Mouse (Mus musculus) spleen, adult 2 months (tissue): Measurements from ENCODE around the gene Dgcr2.

ENCODE experiments used
- CTCF ChIP-seq: fragments of 200-500 bp; IDR thresholded peaks from 2 replicates; pipeline ENCODE4 v1.5.1; 2011; ENCODE audit warnings: mild to moderate bottlenecking, inconsistent platforms; ENCODE audit not compliant: insufficient read depth, insufficient read length, insufficient replicate concordance; ENCODE audit errors: extremely low read depth
- POLR2A ChIP-seq: fragments of 200-500 bp; IDR thresholded peaks from 2 replicates; pipeline ENCODE4 v1.6.1; 2011; ENCODE audit warnings: low read depth, low read length, inconsistent platforms

GRCm38 (mm10) chr16:17875174-17875573 is 23.2 kb downstream of the Dgcr2 start:
- TF ChIP-seq CTCF (no peak), POLR2A (no peak)
